Mouse (Mus musculus) CH12.LX (cell line): ENCODE data around the gene Dcaf4. TPM values are rescaled to one million over a fixed set of nuclear protein-coding genes. Genes with fewer than 3 reads are reported as not detected.

ENCODE experiments used
- DNase-seq: peaks from one replicate; pipeline ENCODE4 v3.0.0-alpha.2; 2013; ENCODE audit errors: extremely low read depth
- H3K27ac ChIP-seq: 2 replicates; pipeline ENCODE4 v1.5.1; 2012; ENCODE audit warnings: low read depth, mild to moderate bottlenecking, control low read depth, moderate library complexity; ENCODE audit not compliant: insufficient read depth
- H3K27me3 ChIP-seq: replicated peaks from 2 replicates; pipeline ENCODE3; 2012; ENCODE audit warnings: inconsistent platforms
- H3K36me3 ChIP-seq, 2 experiments: replicated peaks in 1 of 2; 2 replicates each; pipeline versions ENCODE3 to v1.6.1; 2012; ENCODE audit warnings: inconsistent platforms in 1 of 2, low read length in 1 of 2, mild to moderate bottlenecking in 1 of 2, mixed read lengths in 1 of 2, moderate library complexity in 1 of 2; ENCODE audit not compliant: control insufficient read depth in 1 of 2, insufficient read depth in 1 of 2
- H3K4me1 ChIP-seq, 2 experiments: 2 replicates each; pipeline ENCODE4 v1.6.1; 2012; ENCODE audit warnings: inconsistent platforms in 1 of 2, moderate library complexity in 1 of 2; ENCODE audit not compliant: insufficient read depth in 2 of 2, control insufficient read depth in 1 of 2
- H3K4me2 ChIP-seq: 2 replicates; pipeline ENCODE4 v1.6.1; 2012; ENCODE audit warnings: low read depth, mild to moderate bottlenecking, control low read depth; ENCODE audit not compliant: poor library complexity, insufficient read depth, severe bottlenecking
- H3K4me3 ChIP-seq, 3 experiments: fragments of 150-350 bp in 1 of 3; sonication (generic) in 1 of 3; replicated peaks in 1 of 3; 2 replicates each; pipeline versions ENCODE3 to v1.5.1; 2011 to 2012; ENCODE audit warnings: low read depth in 2 of 3, low read length in 2 of 3, mild to moderate bottlenecking in 2 of 3, moderate library complexity in 2 of 3, control low read depth in 1 of 3, improper control_type of control experiment in 1 of 3, inconsistent platforms in 1 of 3, mixed read lengths in 1 of 3; ENCODE audit not compliant: poor library complexity in 1 of 3
- H3K79me2 ChIP-seq: replicated peaks from 2 replicates; pipeline ENCODE4 v1.6.1; 2012; ENCODE audit warnings: mild to moderate bottlenecking, moderate library complexity; ENCODE audit not compliant: control insufficient read depth, poor library complexity, insufficient read depth, severe bottlenecking; ENCODE audit errors: extremely low read depth
- H3K9ac ChIP-seq: 2 replicates; pipeline ENCODE4 v1.6.1; 2012; ENCODE audit warnings: low read depth, mild to moderate bottlenecking, control low read depth, moderate library complexity; ENCODE audit not compliant: insufficient read depth
- H3K9me3 ChIP-seq: replicated peaks from 2 replicates; pipeline ENCODE3; 2012; ENCODE audit warnings: low read length, inconsistent platforms, mixed read lengths
- CTCF ChIP-seq, 2 experiments: IDR thresholded peaks in 1 of 2; conservative IDR thresholded peaks in 1 of 2; 2 replicates each; pipeline ENCODE4 v1.5.1; 2011 to 2012; ENCODE audit warnings: low read depth in 2 of 2, low read length in 2 of 2, improper control_type of control experiment in 1 of 2, inconsistent platforms in 1 of 2, mild to moderate bottlenecking in 1 of 2, moderate library complexity in 1 of 2
- ELF1 ChIP-seq: IDR thresholded peaks from 2 replicates; pipeline ENCODE4 v1.6.1; 2014; ENCODE audit warnings: low read depth, mild to moderate bottlenecking, inconsistent platforms, low read length, improper control_type of control experiment
- IRF4 ChIP-seq: IDR thresholded peaks from 2 replicates; pipeline ENCODE4 v1.6.1; 2014; ENCODE audit warnings: low read depth, mild to moderate bottlenecking, inconsistent platforms, low read length, improper control_type of control experiment
- JUN ChIP-seq: IDR thresholded peaks from 2 replicates; pipeline ENCODE4 v1.6.1; 2011; ENCODE audit warnings: low read depth, mild to moderate bottlenecking, low read length, improper control_type of control experiment, moderate library complexity; ENCODE audit not compliant: insufficient read depth
- JUND ChIP-seq: conservative IDR thresholded peaks from 2 replicates; pipeline ENCODE4 v1.6.1; 2011; ENCODE audit warnings: low read depth, low read length, improper control_type of control experiment
- KAT2A ChIP-seq: IDR thresholded peaks from 2 replicates; pipeline ENCODE4 v1.6.1; 2012; ENCODE audit warnings: low read length, improper control_type of control experiment, inconsistent platforms; ENCODE audit not compliant: insufficient replicate concordance
- MAFK ChIP-seq: IDR thresholded peaks from 2 replicates; pipeline ENCODE4 v1.6.1; 2011; ENCODE audit warnings: low read length, improper control_type of control experiment; ENCODE audit not compliant: insufficient replicate concordance
- MAX ChIP-seq: IDR thresholded peaks from 2 replicates; pipeline ENCODE4 v1.6.1; 2011; ENCODE audit warnings: low read length, improper control_type of control experiment
- MEF2A ChIP-seq: IDR thresholded peaks from 2 replicates; pipeline ENCODE4 v1.6.1; 2014; ENCODE audit warnings: low read depth, mild to moderate bottlenecking, inconsistent platforms, low read length, improper control_type of control experiment, borderline replicate concordance
- MYC ChIP-seq: IDR thresholded peaks from 2 replicates; pipeline ENCODE4 v1.6.1; 2011; ENCODE audit warnings: low read depth, mild to moderate bottlenecking, improper control_type of control experiment, low read length
- NRF1 ChIP-seq: IDR thresholded peaks from 2 replicates; pipeline ENCODE4 v1.6.1; 2014; ENCODE audit warnings: low read depth, mild to moderate bottlenecking, inconsistent platforms, low read length, improper control_type of control experiment, moderate library complexity
- RAD21 ChIP-seq: IDR thresholded peaks from 2 replicates; pipeline ENCODE4 v1.6.1; 2011; ENCODE audit warnings: low read depth, mild to moderate bottlenecking, low read length, improper control_type of control experiment, moderate library complexity
- RCOR1 ChIP-seq: conservative IDR thresholded peaks from 2 replicates; pipeline ENCODE4 v1.6.1; 2012; ENCODE audit warnings: low read depth, mild to moderate bottlenecking, inconsistent platforms, low read length, improper control_type of control experiment
- UBTF ChIP-seq: IDR thresholded peaks from 2 replicates; pipeline ENCODE4 v1.6.1; 2012; ENCODE audit warnings: low read depth, mild to moderate bottlenecking, inconsistent platforms, low read length, improper control_type of control experiment, moderate library complexity
- USF1 ChIP-seq: IDR thresholded peaks from 2 replicates; pipeline ENCODE4 v1.6.1; 2014; ENCODE audit warnings: low read depth, mild to moderate bottlenecking, inconsistent platforms, low read length, improper control_type of control experiment
- ZMIZ1 ChIP-seq: IDR thresholded peaks from 2 replicates; pipeline ENCODE4 v1.6.1; 2012; ENCODE audit warnings: low read depth, mild to moderate bottlenecking, inconsistent platforms, low read length, improper control_type of control experiment
- dilution Hi-C: fragments of 300-500 bp; cut with MboI; formaldehyde crosslinking; loops from 2 replicates; pipeline ENCODE4 v1.14.3; 2020; ENCODE audit warnings: low sequenced_read_pairs; ENCODE audit not compliant: extremely low pct_unique_long_range_greater_than_20kb, extremely low pct_ligation_motif_present
- in situ Hi-C: fragments of 300-500 bp; cut with MboI; formaldehyde crosslinking; loops from 3 replicates; pipeline ENCODE4 v1.14.3; 2019; ENCODE audit warnings: low sequenced_read_pairs, low pct_ligation_motif_present, low pct_unique_long_range_greater_than_20kb, mixed read lengths
- polyA plus RNA-seq: library from polyadenylated mRNA; unstranded; fragments of >175 nt; gene quantifications from 2 replicates; pipeline ENCODE4 v1.2.1, GENCODE M21; 2012; ENCODE audit warnings: low read depth; ENCODE audit not compliant: insufficient read length
- total RNA-seq, 2 experiments: library from RNA; depleted of rRNA; stranded (reverse); fragments of 300-350 nt in 1 of 2; fragments of >200 nt in 1 of 2; gene quantifications; 2 replicates each; pipeline ENCODE4 v1.2.3; 2012 to 2014

Dcaf4 gene
- total and polyA plus RNA-seq, 3 experiments: 17.3 to 23.6 (median 22.0) TPM

DNA sequence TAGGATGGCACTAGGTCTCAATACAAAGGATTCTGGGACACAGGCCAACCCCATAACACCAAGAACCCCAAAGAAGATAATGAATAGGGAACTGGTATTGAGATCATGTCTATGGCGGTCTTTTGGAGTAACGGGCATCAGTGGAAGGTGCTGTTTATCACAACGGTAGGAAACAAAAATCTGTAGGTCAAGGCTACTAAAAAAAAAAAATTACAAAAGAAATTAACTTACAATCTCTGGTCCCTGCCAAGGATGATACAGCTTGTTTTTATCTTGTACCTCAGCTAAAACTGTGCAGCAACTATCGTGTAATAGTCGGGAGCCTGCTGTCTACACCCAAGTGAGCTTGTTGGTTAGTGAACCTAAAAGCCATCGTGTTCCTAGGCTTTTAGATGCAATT, 23.5 kb upstream of the Dcaf4 start:
- Histone ChIP-seq H3K4me1 (no peaks in the 10 kb centered on the region), H3K4me2 (no peak overlapping the region), H3K27me3 (peaks cover 9% of the 10 kb centered on the region), H3K79me2 (no peaks in the 10 kb centered on the region), H3K27ac (no peak overlapping the region), H3K9ac (no peak overlapping the region), H3K9me3 (no peaks in the 10 kb centered on the region), H3K4me3 (no peak overlapping the region), H3K36me3 (no peaks in the 10 kb centered on the region)
- TF ChIP-seq MEF2A (no peak), ELF1 (no peak), JUN (no peak), RAD21 (no peak)
- in situ Hi-C loops: loop anchor here (5.0 kb wide), 1 partner anchor 384 kb away; no protein-coding TSS in a partner anchor
- no peak for DNase-seq
- dilution Hi-C loops: no loop called here

DNA sequence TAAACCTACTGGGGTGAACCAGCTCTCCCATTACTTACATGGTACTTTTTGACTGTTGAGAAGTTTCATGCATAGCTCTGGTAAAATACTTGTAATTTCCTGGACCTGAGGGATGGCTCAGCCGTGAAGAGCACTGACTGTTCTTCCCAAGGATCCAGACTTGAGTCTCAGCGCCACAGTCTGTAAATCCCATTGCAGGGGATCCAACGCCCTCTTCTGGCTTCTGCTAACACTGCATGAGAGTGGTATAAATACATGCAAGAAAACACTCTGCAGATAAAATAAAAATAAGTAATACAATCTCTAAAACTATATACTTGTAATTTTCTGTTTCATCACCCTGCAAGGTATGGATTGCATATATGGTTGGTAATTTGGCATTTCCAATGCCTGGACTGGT, 22.3 kb upstream of the Dcaf4 start:
- dilution Hi-C loops: no loop called here
- Histone ChIP-seq H3K9me3 (no peaks in the 10 kb centered on the region), H3K27me3 (peaks cover 9% of the 10 kb centered on the region), H3K79me2 (no peaks in the 10 kb centered on the region), H3K4me3 (no peak overlapping the region), H3K4me1 (no peaks in the 10 kb centered on the region), H3K4me2 (no peak overlapping the region), H3K9ac (no peak overlapping the region), H3K36me3 (no peaks in the 10 kb centered on the region), H3K27ac (no peak overlapping the region)
- DNase-seq: no peak
- peak; percentile 20 for TF ChIP-seq RAD21
- TF ChIP-seq CTCF (conservative IDR thresholded peaks at IDR 0.05 in 1 of 2, IDR thresholded peaks at IDR 0.05 in 1 of 2; ENCODE audit: low read depth in 2 of 2, low read length in 2 of 2): peak in 1 of 2 experiments; percentile 26; a peak in 2 of 4 replicates
- no peak for TF ChIP-seq RCOR1
- TF ChIP-seq, all 38 proteins: peak for 2
- in situ Hi-C loops: loop anchor here (5.0 kb wide), 1 partner anchor 386 kb away; no protein-coding TSS in a partner anchor

DNA sequence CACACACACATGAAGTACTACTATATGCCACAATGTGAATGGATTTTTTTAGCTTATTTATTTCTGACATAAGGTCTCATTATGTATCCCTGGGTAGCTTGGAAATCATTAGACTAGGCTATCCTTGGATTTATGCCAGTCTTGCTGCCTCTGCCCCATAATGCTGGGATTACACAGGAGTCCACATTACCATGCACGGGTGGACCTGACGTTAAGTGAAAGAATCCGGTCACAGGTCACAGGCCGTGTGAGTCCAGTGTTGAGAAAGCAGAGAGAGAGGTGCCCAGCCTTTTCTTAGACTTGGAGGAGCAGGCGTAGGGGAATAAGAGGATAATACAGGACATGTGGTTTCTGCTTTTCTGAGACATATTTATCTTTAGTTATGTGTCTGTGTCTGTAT, 21.0 kb upstream of the Dcaf4 start:
- H3K4me3 ChIP-seq: no peak overlapping the region
- H3K9me3 ChIP-seq: no peaks in the 10 kb centered on the region
- no peak overlapping the region for H3K9ac ChIP-seq
- in situ Hi-C loops (loop anchor here (5.0 kb wide), 1 partner anchor 387 kb away; no protein-coding TSS in a partner anchor), dilution Hi-C loops (no loop called here)
- H3K27ac ChIP-seq: no peak overlapping the region
- no peaks in the 10 kb centered on the region for H3K36me3 ChIP-seq
- TF ChIP-seq ZMIZ1 (no peak), JUN (no peak), UBTF (no peak), ELF1 (no peak), MAFK (no peak), JUND (no peak), USF1 (no peak), RAD21 (no peak), RCOR1 (no peak), NRF1 (no peak), MEF2A (no peak), MYC (no peak), IRF4 (no peak), KAT2A (no peak), MAX (no peak)
- H3K27me3 ChIP-seq: peaks cover under 1% of the 10 kb centered on the region
- H3K4me2 ChIP-seq: no peak overlapping the region
- no peak for DNase-seq
- H3K4me1 ChIP-seq: no peaks in the 10 kb centered on the region
- H3K79me2 ChIP-seq: no peaks in the 10 kb centered on the region
